ENCODE assay signal across 16 mouse cellular contexts in the genomic region with DNA sequence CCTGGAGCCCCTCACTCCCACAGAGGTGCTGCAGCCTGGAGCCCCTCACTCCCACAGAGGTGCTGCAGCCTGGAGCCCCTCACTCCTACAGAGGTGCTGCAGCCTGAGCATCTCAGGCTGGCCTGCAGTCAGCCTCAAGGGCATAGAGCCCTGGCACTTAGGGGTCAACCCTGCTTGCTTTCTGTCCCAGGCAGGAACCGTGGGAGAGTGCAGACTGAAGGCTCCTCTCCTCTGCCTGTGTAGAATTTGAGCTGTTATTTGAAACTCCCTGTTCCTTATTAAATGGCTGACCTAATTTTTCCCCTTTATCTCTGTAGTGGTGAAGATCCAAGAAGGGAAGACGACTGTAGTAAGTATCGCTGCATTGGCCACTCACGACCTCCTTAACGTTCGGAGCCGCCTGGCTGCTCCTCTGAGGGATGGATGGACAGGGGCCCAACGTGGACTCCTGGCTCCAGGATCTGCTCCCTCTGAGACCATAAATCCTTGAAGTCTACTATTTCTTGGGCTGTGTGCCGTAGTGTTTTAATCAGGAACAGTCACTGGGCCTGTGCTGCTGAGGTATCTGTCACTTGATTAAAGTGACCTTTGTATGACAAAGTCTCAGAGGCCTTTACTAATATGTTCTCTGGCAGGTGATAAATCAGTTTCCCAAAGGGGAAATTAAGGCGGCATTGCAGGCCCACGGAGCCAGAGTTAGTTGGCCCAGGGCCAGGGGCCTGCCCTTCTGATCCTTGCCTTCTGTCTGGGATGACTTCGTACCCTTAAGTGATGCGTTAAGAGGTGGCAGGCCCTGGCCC. TPM values are rescaled to one million over a fixed set of nuclear protein-coding genes. Genes with fewer than 3 reads are reported as not detected.
DNase-seq lines count a peak whose midpoint lies in the region; ATAC-seq and TF ChIP-seq lines count a peak whose summit lies in the region.
"Had no signal": no experiment of that assay in that cellular context is flagged by ENCODE, and none has a peak within 500 bp of the region (broad histone marks: within the 10 kb centered on the region; RNA-seq: fewer than 3 reads in every experiment).

No protein-coding gene starts in this region.

- DNase-seq in adrenal gland, postnatal 10 days = peak; percentile 62
- DNase-seq in adrenal gland, postnatal 4 days (ENCODE audit: low spot score in 2 of 2) = no peak
- peak; percentile 33 to 55 for DNase-seq in heart, adult 2 months
- DNase-seq in heart, adult 8-10 months (ENCODE audit: low spot score) = no peak
- no peak for DNase-seq in kidney, adult 8-10 months
- DNase-seq: cerebellum, adult 9-11 months; kidney, postnatal 25 days; left cerebral cortex, postnatal 4 days; thymus, postnatal 4 days had no signal

- no peaks in the 10 kb centered on the region; the same call in 1 of the 2 replicates for H3K36me3 ChIP-seq in heart, adult 2 months (ENCODE audit: control insufficient read depth, insufficient read depth, low read length)
- H3K36me3 ChIP-seq in kidney, embryonic 16.5 days (ENCODE audit: insufficient read depth, low read length) = peaks cover 31% of the 10 kb centered on the region
- H3K36me3 ChIP-seq in limb, embryonic 13.5 days = peaks cover 48% of the 10 kb centered on the region

- WGBS in heart, adult 2 months = 61% methylated on average over 13 of the region's 13 CpGs
- WGBS in kidney, embryonic 16.5 days = 27% methylated on average over 13 of the region's 13 CpGs
- WGBS in limb, embryonic 13.5 days = 26% methylated on average over 13 of the region's 13 CpGs

- no peak for TF ChIP-seq CTCF in heart, adult 2 months (IDR thresholded peaks at IDR 0.05)

- no peak overlapping the region for H3K4me2 ChIP-seq in kidney, embryonic 16.5 days (replicated peaks; ENCODE audit: low read depth, low read length)
- no peak overlapping the region for H3K4me2 ChIP-seq in limb, embryonic 13.5 days (replicated peaks)
- H3K4me2 ChIP-seq: embryonic facial prominence, embryonic 12.5 days; hindbrain, embryonic 14.5 days had no signal

- peaks cover 5% of the 10 kb centered on the region for H3K4me1 ChIP-seq in heart, adult 2 months (ENCODE audit: control insufficient read depth, insufficient read depth, low read length)
- H3K4me1 ChIP-seq in kidney, embryonic 16.5 days (ENCODE audit: insufficient read depth, low read length) = peaks cover 18% of the 10 kb centered on the region
- H3K4me1 ChIP-seq in limb, embryonic 13.5 days = peaks cover 45% of the 10 kb centered on the region

- H3K27me3 ChIP-seq in heart, adult 2 months (ENCODE audit: control insufficient read depth, insufficient read depth, low read length) = no peaks in the 10 kb centered on the region
- H3K27me3 ChIP-seq in kidney, embryonic 16.5 days (ENCODE audit: insufficient read depth, low read length) = no peaks in the 10 kb centered on the region
- no peaks in the 10 kb centered on the region for H3K27me3 ChIP-seq in limb, embryonic 13.5 days
- H3K27me3 ChIP-seq: embryonic facial prominence, embryonic 12.5 days; Patski had no signal

- intact Hi-C loops in heart, adult 2 months (cut with DNase I) = no loop called here

- TF ChIP-seq EP300 in heart, adult 2 months (IDR thresholded peaks at IDR 0.05; ENCODE audit: insufficient read depth, low read depth, low read length) = no peak

- no peak overlapping the region for H3K4me3 ChIP-seq in heart, adult 2 months
- no peak overlapping the region for H3K4me3 ChIP-seq in kidney, embryonic 16.5 days (ENCODE audit: low read length)
- no peak overlapping the region for H3K4me3 ChIP-seq in limb, embryonic 13.5 days
- H3K4me3 ChIP-seq: embryonic facial prominence, embryonic 12.5 days had no signal

- 0 out of 2 replicates have a peak overlapping the region, but pooled peaks have one; percentile 15 for H3K9ac ChIP-seq in heart, adult 2 months (ENCODE audit: low read depth, low read length)
- no peak overlapping the region for H3K9ac ChIP-seq in kidney, embryonic 16.5 days (replicated peaks; ENCODE audit: low read length)
- H3K9ac ChIP-seq in limb, embryonic 13.5 days = peak overlapping the region; percentile 27; the same call in 1 of the 2 replicates
- H3K9ac ChIP-seq: embryonic facial prominence, embryonic 12.5 days; hindbrain, embryonic 14.5 days had no signal

- no peaks in the 10 kb centered on the region for H3K79me2 ChIP-seq in heart, adult 2 months (replicated peaks; ENCODE audit: control insufficient read depth, insufficient read depth, low read length)

- no peaks in the 10 kb centered on the region for H3K9me3 ChIP-seq in kidney, embryonic 16.5 days (ENCODE audit: low read length)
- H3K9me3 ChIP-seq in limb, embryonic 13.5 days = no peaks in the 10 kb centered on the region
- H3K9me3 ChIP-seq: embryonic facial prominence, embryonic 12.5 days had no signal

- ATAC-seq in kidney, embryonic 16.5 days (ENCODE audit: low FRiP score, low TSS enrichment) = peak; percentile 70
- no peak for ATAC-seq in limb, embryonic 13.5 days (ENCODE audit: low FRiP score, low read depth)
- ATAC-seq in frontal cortex, adult (ENCODE audit: low TSS enrichment) = no peak
- ATAC-seq: Patski had no signal

- TF ChIP-seq POLR2A in heart, adult 2 months (IDR thresholded peaks at IDR 0.05; ENCODE audit: insufficient read depth, low read depth, low read length) = no peak

- peak overlapping the region; percentile 36 for H3K27ac ChIP-seq in heart, adult 2 months
- H3K27ac ChIP-seq in kidney, embryonic 16.5 days (ENCODE audit: low read length) = peak overlapping the region; percentile 26; the same call in 1 of the 2 replicates
- no peak overlapping the region for H3K27ac ChIP-seq in limb, embryonic 13.5 days
- H3K27ac ChIP-seq: hindbrain, embryonic 14.5 days had no signal

RNA-seq across cellular contexts. Expression of a gene that starts 7.0 kb away (rescaled TPM):
- total RNA-seq in adrenal gland, postnatal 10 days (2021) = 100 to 1,000 TPM in 1 of 2 experiments, 10 to 100 TPM in 1; 100.0 to 108 TPM
- total RNA-seq in adrenal gland, postnatal 4 days (2021) = 100 to 1,000 TPM in 1 of 2 experiments, 10 to 100 TPM in 1; 94.1 to 101 TPM
- total RNA-seq in heart, adult 2 months (2021) = 100 to 1,000 TPM; 128 to 140 TPM
- 99.4 and 99.6 TPM in 2 replicates for polyA plus RNA-seq in heart, adult 2 months (2012; rRNA removed)
- total RNA-seq in heart, adult 8-10 months (2022) = 100 to 1,000 TPM; 144 to 157 (median 149) TPM
- polyA plus RNA-seq in kidney, embryonic 16.5 days (2015; fragmentation: Nextera tagmentation; extraction: Ambion mirVana) = 159 and 162 TPM in 2 replicates
- 141 and 143 TPM in 2 replicates for polyA plus RNA-seq in limb, embryonic 13.5 days (2015; fragmentation: Nextera tagmentation; extraction: Ambion mirVana)

RNA-seq across cellular contexts. Expression of a gene that starts 26.2 kb away (rescaled TPM):
- 1 to 10 TPM; 5.0 to 6.3 TPM for total RNA-seq in adrenal gland, postnatal 10 days (2021)
- 10 to 100 TPM; 10.2 to 13.4 TPM for total RNA-seq in adrenal gland, postnatal 4 days (2021)
- total RNA-seq in heart, adult 2 months (2021) = 1 to 10 TPM; 1.0 to 1.4 TPM
- polyA plus RNA-seq in heart, adult 2 months (2012; rRNA removed) = 1.7 and 2.4 TPM in 2 replicates
- under 1 TPM; 0.57 to 0.97 (median 0.84) TPM for total RNA-seq in heart, adult 8-10 months (2022)
- polyA plus RNA-seq in kidney, embryonic 16.5 days (2015; fragmentation: Nextera tagmentation; extraction: Ambion mirVana) = 15.1 and 16.5 TPM in 2 replicates
- polyA plus RNA-seq in limb, embryonic 13.5 days (2015; fragmentation: Nextera tagmentation; extraction: Ambion mirVana) = 11.1 and 11.4 TPM in 2 replicates
- total RNA-seq: megakaryocyte, adult 5-6 weeks had no signal

RNA-seq across cellular contexts. Expression of a gene that starts 35.5 kb away (rescaled TPM):
- total RNA-seq in adrenal gland, postnatal 10 days (2021) = 10 to 100 TPM; 14.1 to 15.0 TPM
- total RNA-seq in adrenal gland, postnatal 4 days (2021) = 10 to 100 TPM; 18.1 to 18.4 TPM
- 10 to 100 TPM; 17.1 to 24.1 TPM for total RNA-seq in heart, adult 2 months (2021)
- polyA plus RNA-seq in heart, adult 2 months (2012; rRNA removed) = 21.0 and 27.1 TPM in 2 replicates
- 10 to 100 TPM; 19.2 to 27.4 (median 21.6) TPM for total RNA-seq in heart, adult 8-10 months (2022)
- 39.9 and 41.2 TPM in 2 replicates for polyA plus RNA-seq in kidney, embryonic 16.5 days (2015; fragmentation: Nextera tagmentation; extraction: Ambion mirVana)
- polyA plus RNA-seq in limb, embryonic 13.5 days (2015; fragmentation: Nextera tagmentation; extraction: Ambion mirVana) = 36.4 and 39.0 TPM in 2 replicates

RNA-seq across cellular contexts. Expression of a gene that starts 43.0 kb away (rescaled TPM):
- 10 to 100 TPM; 66.5 to 94.0 TPM for total RNA-seq in adrenal gland, postnatal 10 days (2021)
- 100 to 1,000 TPM; 101 to 116 TPM for total RNA-seq in adrenal gland, postnatal 4 days (2021)
- total RNA-seq in heart, adult 2 months (2021) = 10 to 100 TPM; 55.2 to 57.3 TPM
- polyA plus RNA-seq in heart, adult 2 months (2012; rRNA removed) = 94.4 and 132 TPM in 2 replicates
- total RNA-seq in heart, adult 8-10 months (2022) = 10 to 100 TPM; 55.8 to 74.5 (median 59.0) TPM
- polyA plus RNA-seq in kidney, embryonic 16.5 days (2015; fragmentation: Nextera tagmentation; extraction: Ambion mirVana) = 44.8 and 51.2 TPM in 2 replicates
- polyA plus RNA-seq in limb, embryonic 13.5 days (2015; fragmentation: Nextera tagmentation; extraction: Ambion mirVana) = 45.2 and 49.3 TPM in 2 replicates

Comparison
In these comparisons a context has a peak if more than half of its experiments do, and no peak if none do; other contexts are left out.
1. DNase-seq: peak in adrenal gland, postnatal 10 days (single experiment) and heart, adult 2 months (2 of 2); none in adrenal gland, postnatal 4 days (0 of 2), heart, adult 8-10 months (single experiment) and kidney, adult 8-10 months (0 of 2).